Mouse (Mus musculus): ENCODE measurements around the gene Ssr2. TPM values are rescaled to one million over a fixed set of nuclear protein-coding genes. Genes with fewer than 3 reads are reported as not detected.

The Ssr2 gene
- polyA plus RNA-seq, 1 experiment from 2014 or later, result 152 TPM

DNA sequence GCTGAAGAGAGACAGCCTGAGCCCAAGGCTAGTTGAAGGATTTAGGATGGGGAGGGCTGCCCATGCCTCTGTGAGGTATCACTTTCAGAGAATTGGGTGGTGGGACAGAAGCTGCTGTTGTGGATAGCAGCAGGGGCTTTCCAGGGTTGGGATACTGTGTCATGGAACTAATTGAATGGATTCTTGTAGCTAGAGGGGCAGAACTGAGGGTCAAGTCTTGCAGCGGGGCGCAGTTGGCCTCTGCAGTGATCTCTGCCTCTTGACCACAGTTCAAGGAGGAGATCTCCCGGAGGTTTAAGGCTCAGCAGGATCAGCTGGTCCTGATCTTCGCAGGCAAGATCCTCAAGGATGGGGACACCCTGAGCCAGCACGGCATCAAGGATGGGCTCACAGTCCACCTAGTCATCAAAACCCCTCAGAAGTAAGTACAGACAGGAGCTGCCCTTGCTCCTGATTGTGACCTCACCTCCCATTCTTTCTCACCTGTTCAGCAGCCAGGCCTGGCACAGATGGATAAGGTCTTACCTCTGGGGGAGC, 20.5 kb upstream of the Ssr2 start:
- ATAC-seq (ENCODE audit: low FRiP score) (no peak), DNase-seq (ENCODE audit: low spot score) (no peak)
- WGBS, result 79% methylated on average over 5 of the region's 5 CpGs
- Histone ChIP-seq H3K4me1 (replicated peaks; ENCODE audit: control insufficient read depth, insufficient read depth, low read length) (peaks cover 2% of the 10 kb centered on the region; the same call in 1 of the 2 replicates), H3K27me3 (ENCODE audit: control insufficient read depth, insufficient read depth, low read length) (no peaks in the 10 kb centered on the region), H3K36me3 (ENCODE audit: control insufficient read depth, insufficient read depth, low read length) (peaks cover 12% of the 10 kb centered on the region; the same call in 1 of the 2 replicates), H3K27ac (ENCODE audit: low read depth, low read length) (no peak overlapping the region), H3K4me3 (ENCODE audit: low read depth, low read length) (peak overlapping the region; percentile 64; the same call in 1 of the 2 replicates), H3K9ac (ENCODE audit: low read depth, low read length) (no peak overlapping the region), H3K9me3 (ENCODE audit: control insufficient read depth, low read length) (no peaks in the 10 kb centered on the region), H3K4me2 (replicated peaks; ENCODE audit: low read depth, low read length) (0 out of 2 replicates have a peak overlapping the region, but pooled peaks have one; percentile 56)

DNA sequence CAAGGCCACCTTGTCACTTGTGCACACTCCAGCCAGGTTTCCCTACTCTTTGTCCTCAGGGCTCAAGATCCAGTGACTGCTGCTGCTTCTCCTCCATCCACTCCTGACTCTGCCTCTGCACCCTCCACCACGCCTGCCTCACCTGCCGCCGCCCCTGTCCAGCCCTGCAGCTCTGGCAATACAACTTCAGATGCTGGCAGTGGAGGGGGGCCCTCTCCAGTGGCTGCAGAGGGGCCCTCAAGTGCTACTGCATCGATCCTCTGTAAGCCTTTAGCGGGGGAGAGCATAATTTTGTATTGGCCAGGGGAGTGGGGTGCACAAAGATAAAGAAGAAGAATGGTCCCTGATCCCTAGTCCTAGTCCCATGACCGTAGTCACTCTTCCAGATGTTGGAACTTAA, 19.9 kb upstream of the Ssr2 start:
- Histone ChIP-seq H3K9ac (ENCODE audit: low read depth, low read length) (no peak overlapping the region), H3K4me1 (replicated peaks; ENCODE audit: control insufficient read depth, insufficient read depth, low read length) (peaks cover 2% of the 10 kb centered on the region; the same call in 1 of the 2 replicates), H3K9me3 (ENCODE audit: control insufficient read depth, low read length) (no peaks in the 10 kb centered on the region), H3K4me3 (ENCODE audit: low read depth, low read length) (no peak overlapping the region), H3K4me2 (replicated peaks; ENCODE audit: low read depth, low read length) (no peak overlapping the region), H3K27ac (ENCODE audit: low read depth, low read length) (no peak overlapping the region), H3K36me3 (ENCODE audit: control insufficient read depth, insufficient read depth, low read length) (peaks cover 12% of the 10 kb centered on the region; the same call in 1 of the 2 replicates), H3K27me3 (ENCODE audit: control insufficient read depth, insufficient read depth, low read length) (no peaks in the 10 kb centered on the region)
- DNase-seq (ENCODE audit: low spot score), result no peak
- WGBS, result 96% methylated on average over 6 of the region's 6 CpGs
- no peak for ATAC-seq (ENCODE audit: low FRiP score)

DNA sequence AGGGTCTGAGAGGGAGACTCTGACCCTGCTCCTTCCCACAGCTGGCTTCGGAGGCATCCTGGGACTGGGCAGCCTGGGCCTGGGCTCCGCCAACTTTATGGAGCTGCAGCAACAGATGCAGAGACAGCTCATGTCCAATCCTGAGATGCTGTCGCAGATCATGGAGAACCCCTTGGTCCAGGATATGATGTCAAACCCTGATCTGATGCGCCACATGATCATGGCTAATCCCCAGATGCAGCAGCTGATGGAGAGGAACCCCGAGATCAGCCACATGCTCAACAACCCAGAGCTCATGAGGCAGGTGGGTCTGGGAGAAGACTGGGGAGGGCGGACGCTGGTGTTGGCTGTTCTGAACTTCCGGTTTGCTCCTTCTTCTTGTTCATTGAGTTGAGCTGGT, 19.1 kb upstream of the Ssr2 start:
- peaks cover 2% of the 10 kb centered on the region; the same call in 1 of the 2 replicates for H3K4me1 ChIP-seq (replicated peaks; ENCODE audit: control insufficient read depth, insufficient read depth, low read length)
- DNase-seq (ENCODE audit: low spot score) (no peak), ATAC-seq (ENCODE audit: low FRiP score) (no peak)
- WGBS, result 94% methylated on average over 8 of the region's 8 CpGs
- no peak overlapping the region for H3K4me2 ChIP-seq (replicated peaks; ENCODE audit: low read depth, low read length)
- H3K36me3 ChIP-seq (ENCODE audit: control insufficient read depth, insufficient read depth, low read length), result peaks cover 12% of the 10 kb centered on the region; the same call in 1 of the 2 replicates
- no peak overlapping the region for H3K4me3 ChIP-seq (ENCODE audit: low read depth, low read length)
- no peak overlapping the region for H3K27ac ChIP-seq (ENCODE audit: low read depth, low read length)
- H3K9ac ChIP-seq (ENCODE audit: low read depth, low read length), result no peak overlapping the region
- H3K27me3 ChIP-seq (ENCODE audit: control insufficient read depth, insufficient read depth, low read length), result no peaks in the 10 kb centered on the region
- H3K9me3 ChIP-seq (ENCODE audit: control insufficient read depth, low read length), result no peaks in the 10 kb centered on the region

DNA sequence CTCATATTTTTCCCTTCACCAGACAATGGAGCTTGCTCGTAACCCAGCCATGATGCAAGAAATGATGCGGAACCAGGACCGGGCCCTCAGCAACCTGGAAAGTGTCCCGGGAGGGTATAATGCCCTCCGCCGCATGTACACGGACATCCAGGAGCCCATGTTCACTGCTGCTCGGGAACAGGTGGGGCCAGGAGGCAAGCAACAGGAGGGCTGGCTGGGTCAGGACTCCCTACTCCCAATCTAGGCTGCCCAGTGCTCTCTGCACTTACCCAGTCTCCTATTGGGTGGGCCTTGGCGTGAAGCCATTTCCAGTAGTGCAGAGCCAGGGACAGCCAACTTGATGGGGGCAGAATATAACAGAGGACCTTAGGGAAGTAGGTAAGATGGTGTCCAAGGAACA, 16.1 kb upstream of the Ssr2 start:
- no peaks in the 10 kb centered on the region for H3K9me3 ChIP-seq (ENCODE audit: control insufficient read depth, low read length)
- DNase-seq (ENCODE audit: low spot score), result no peak
- ATAC-seq (ENCODE audit: low FRiP score), result no peak
- no peak overlapping the region for H3K9ac ChIP-seq (ENCODE audit: low read depth, low read length)
- no peak overlapping the region for H3K4me3 ChIP-seq (ENCODE audit: low read depth, low read length)
- WGBS, result 95% methylated on average over 9 of the region's 9 CpGs
- no peak overlapping the region for H3K4me2 ChIP-seq (replicated peaks; ENCODE audit: low read depth, low read length)
- peaks cover 2% of the 10 kb centered on the region; the same call in 1 of the 2 replicates for H3K4me1 ChIP-seq (replicated peaks; ENCODE audit: control insufficient read depth, insufficient read depth, low read length)
- H3K36me3 ChIP-seq (ENCODE audit: control insufficient read depth, insufficient read depth, low read length), result peaks cover 18% of the 10 kb centered on the region; the same call in 1 of the 2 replicates
- H3K27me3 ChIP-seq (ENCODE audit: control insufficient read depth, insufficient read depth, low read length), result no peaks in the 10 kb centered on the region
- no peak overlapping the region for H3K27ac ChIP-seq (ENCODE audit: low read depth, low read length)

DNA sequence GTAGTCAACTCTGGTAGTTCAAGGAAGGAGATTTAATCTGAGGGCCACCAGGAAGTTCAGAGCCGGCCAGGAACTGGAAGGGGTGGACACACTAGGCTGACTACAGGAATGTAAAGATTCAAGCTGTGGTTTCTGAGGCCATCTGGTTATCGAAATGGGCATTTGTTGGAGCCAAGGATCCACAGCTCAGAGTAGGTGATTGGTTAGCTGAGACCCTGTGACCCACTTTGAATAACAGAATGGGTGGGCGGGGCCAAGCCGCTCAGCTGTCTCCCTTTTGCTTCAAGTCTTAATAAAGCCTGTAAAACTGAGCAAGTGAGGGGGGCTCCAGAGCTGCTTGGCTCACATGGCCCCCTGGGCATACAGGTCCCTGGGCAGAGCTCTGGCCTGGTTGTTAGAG, 13.7 kb upstream of the Ssr2 start:
- Histone ChIP-seq H3K36me3 (ENCODE audit: control insufficient read depth, insufficient read depth, low read length) (peaks cover 20% of the 10 kb centered on the region), H3K4me3 (ENCODE audit: low read depth, low read length) (no peak overlapping the region), H3K9me3 (ENCODE audit: control insufficient read depth, low read length) (no peaks in the 10 kb centered on the region), H3K27me3 (ENCODE audit: control insufficient read depth, insufficient read depth, low read length) (no peaks in the 10 kb centered on the region), H3K9ac (ENCODE audit: low read depth, low read length) (no peak overlapping the region), H3K4me1 (replicated peaks; ENCODE audit: control insufficient read depth, insufficient read depth, low read length) (no peaks in the 10 kb centered on the region), H3K4me2 (replicated peaks; ENCODE audit: low read depth, low read length) (no peak overlapping the region), H3K27ac (ENCODE audit: low read depth, low read length) (no peak overlapping the region)
- 67% methylated on average over 4 of the region's 4 CpGs for WGBS
- ATAC-seq (ENCODE audit: low FRiP score) (peak; percentile 71), DNase-seq (ENCODE audit: low spot score) (no peak)

DNA sequence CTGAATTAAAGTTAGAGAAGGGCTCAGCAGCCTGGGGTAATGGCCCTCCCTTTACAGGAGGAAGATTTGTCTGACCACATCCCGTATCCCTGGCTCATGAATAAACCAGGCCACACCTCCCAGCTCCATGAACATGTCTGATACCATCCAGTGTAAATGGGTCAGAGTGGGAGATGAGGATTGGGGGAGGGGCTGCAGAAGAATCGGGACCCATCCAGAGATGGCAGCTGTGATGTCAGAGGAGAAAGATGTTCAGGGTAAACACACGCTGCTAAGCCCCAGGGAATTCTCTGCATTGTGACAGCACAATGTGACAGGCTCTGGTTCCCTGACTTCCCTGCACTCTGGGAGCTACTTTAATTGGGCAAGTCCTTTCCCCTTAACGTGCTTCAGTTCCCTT, 12.2 kb upstream of the Ssr2 start:
- 75% methylated on average over 4 of the region's 4 CpGs for WGBS
- peaks cover 28% of the 10 kb centered on the region for H3K36me3 ChIP-seq (ENCODE audit: control insufficient read depth, insufficient read depth, low read length)
- H3K27me3 ChIP-seq (ENCODE audit: control insufficient read depth, insufficient read depth, low read length), result no peaks in the 10 kb centered on the region
- DNase-seq (ENCODE audit: low spot score) (peak; percentile 27), ATAC-seq (ENCODE audit: low FRiP score) (peak; percentile 34; the same call in 1 of the 2 replicates)
- H3K9ac ChIP-seq (ENCODE audit: low read depth, low read length), result no peak overlapping the region
- no peak overlapping the region for H3K27ac ChIP-seq (ENCODE audit: low read depth, low read length)
- no peaks in the 10 kb centered on the region for H3K9me3 ChIP-seq (ENCODE audit: control insufficient read depth, low read length)
- no peak overlapping the region for H3K4me2 ChIP-seq (replicated peaks; ENCODE audit: low read depth, low read length)
- no peaks in the 10 kb centered on the region for H3K4me1 ChIP-seq (replicated peaks; ENCODE audit: control insufficient read depth, insufficient read depth, low read length)
- no peak overlapping the region for H3K4me3 ChIP-seq (ENCODE audit: low read depth, low read length)

DNA sequence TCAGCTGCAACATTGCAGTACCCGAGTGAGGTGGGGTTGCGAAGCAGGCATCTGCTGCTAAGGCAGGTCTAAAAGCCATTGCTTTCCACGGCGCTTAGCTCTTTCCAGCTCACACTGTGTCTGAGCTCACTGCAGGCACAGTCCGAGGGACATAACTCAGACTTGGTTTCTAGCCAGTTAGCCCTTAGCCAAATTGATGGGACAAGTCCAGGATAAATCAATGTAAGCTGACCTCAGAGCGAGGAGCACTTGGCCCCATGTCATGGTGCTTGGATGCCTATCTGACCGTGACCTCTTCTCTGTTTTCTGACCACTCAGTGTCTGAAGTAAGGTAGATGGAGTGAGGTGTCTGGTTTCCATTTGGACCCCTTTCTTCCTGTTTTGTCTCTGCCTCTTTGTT, 11.7 kb upstream of the Ssr2 start:
- H3K36me3 ChIP-seq (ENCODE audit: control insufficient read depth, insufficient read depth, low read length), result peaks cover 30% of the 10 kb centered on the region
- H3K4me3 ChIP-seq (ENCODE audit: low read depth, low read length), result no peak overlapping the region
- no peak for ATAC-seq (ENCODE audit: low FRiP score)
- H3K27me3 ChIP-seq (ENCODE audit: control insufficient read depth, insufficient read depth, low read length), result no peaks in the 10 kb centered on the region
- H3K27ac ChIP-seq (ENCODE audit: low read depth, low read length), result 0 out of 2 replicates have a peak overlapping the region, but pooled peaks have one; percentile 3
- WGBS, result 90% methylated on average over 7 of the region's 7 CpGs
- H3K9me3 ChIP-seq (ENCODE audit: control insufficient read depth, low read length), result no peaks in the 10 kb centered on the region
- no peak overlapping the region for H3K9ac ChIP-seq (ENCODE audit: low read depth, low read length)
- no peak for DNase-seq (ENCODE audit: low spot score)
- no peak overlapping the region for H3K4me2 ChIP-seq (replicated peaks; ENCODE audit: low read depth, low read length)
- no peaks in the 10 kb centered on the region for H3K4me1 ChIP-seq (replicated peaks; ENCODE audit: control insufficient read depth, insufficient read depth, low read length)

DNA sequence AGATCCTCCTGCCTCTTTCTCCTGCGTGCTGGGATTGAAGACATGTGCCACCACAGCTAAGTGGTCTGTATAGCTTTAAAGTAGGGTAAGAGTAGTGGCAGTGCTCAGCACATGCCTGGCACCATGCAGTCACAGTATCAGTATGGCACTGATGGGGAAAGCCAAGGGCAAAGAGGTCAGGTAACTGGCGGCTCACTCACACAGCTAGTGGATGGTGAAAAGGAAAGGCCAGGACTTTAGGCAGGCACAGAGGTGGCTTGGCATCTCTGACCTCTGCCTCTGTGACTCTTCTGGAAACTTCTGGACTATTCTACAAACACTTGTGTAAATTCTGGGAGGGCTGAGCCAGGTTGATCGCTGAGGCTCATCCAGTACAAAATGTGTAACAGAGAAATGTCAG, 9.6 kb upstream of the Ssr2 start:
- Histone ChIP-seq H3K36me3 (ENCODE audit: control insufficient read depth, insufficient read depth, low read length) (peaks cover 30% of the 10 kb centered on the region), H3K9me3 (ENCODE audit: control insufficient read depth, low read length) (no peaks in the 10 kb centered on the region), H3K4me1 (replicated peaks; ENCODE audit: control insufficient read depth, insufficient read depth, low read length) (no peaks in the 10 kb centered on the region), H3K9ac (ENCODE audit: low read depth, low read length) (no peak overlapping the region), H3K4me2 (replicated peaks; ENCODE audit: low read depth, low read length) (no peak overlapping the region), H3K27ac (ENCODE audit: low read depth, low read length) (no peak overlapping the region), H3K4me3 (ENCODE audit: low read depth, low read length) (no peak overlapping the region), H3K27me3 (ENCODE audit: control insufficient read depth, insufficient read depth, low read length) (no peaks in the 10 kb centered on the region)
- DNase-seq (ENCODE audit: low spot score) (no peak), ATAC-seq (ENCODE audit: low FRiP score) (no peak)
- WGBS, result 89% methylated on average over 3 of the region's 3 CpGs

DNA sequence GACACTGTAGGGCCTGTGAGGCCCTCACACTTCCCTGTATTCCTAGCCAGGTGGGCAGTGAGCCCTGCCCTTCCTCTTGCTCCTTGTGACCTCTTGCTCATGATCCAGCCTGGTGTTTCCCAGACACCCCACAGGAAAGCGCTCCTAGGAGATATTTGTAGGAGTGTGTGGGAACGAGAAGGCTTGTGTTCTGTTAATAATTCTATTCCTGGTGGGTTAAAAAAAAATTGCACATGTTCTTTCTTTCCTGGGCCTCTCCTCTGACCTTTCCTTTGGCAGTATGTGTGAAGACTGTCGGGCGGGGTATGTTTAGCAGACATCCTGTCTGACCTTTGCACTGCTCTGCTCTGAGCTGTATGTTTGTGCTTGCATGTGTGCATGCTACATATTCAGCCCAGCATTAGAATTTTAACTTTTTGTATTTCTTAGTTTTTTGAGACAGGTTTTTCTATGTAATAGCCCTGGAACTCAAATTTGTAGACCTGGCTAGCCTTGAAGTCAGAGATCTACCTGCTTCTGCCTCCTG, 9.1 kb upstream of the Ssr2 start:
- Histone ChIP-seq H3K4me1 (replicated peaks; ENCODE audit: control insufficient read depth, insufficient read depth, low read length) (no peaks in the 10 kb centered on the region), H3K36me3 (ENCODE audit: control insufficient read depth, insufficient read depth, low read length) (peaks cover 30% of the 10 kb centered on the region), H3K27ac (ENCODE audit: low read depth, low read length) (no peak overlapping the region), H3K9ac (ENCODE audit: low read depth, low read length) (no peak overlapping the region), H3K4me2 (replicated peaks; ENCODE audit: low read depth, low read length) (no peak overlapping the region), H3K9me3 (ENCODE audit: control insufficient read depth, low read length) (no peaks in the 10 kb centered on the region), H3K27me3 (ENCODE audit: control insufficient read depth, insufficient read depth, low read length) (no peaks in the 10 kb centered on the region), H3K4me3 (ENCODE audit: low read depth, low read length) (no peak overlapping the region)
- no peak for DNase-seq (ENCODE audit: low spot score)
- 89% methylated on average over 4 of the region's 4 CpGs for WGBS
- no peak for ATAC-seq (ENCODE audit: low FRiP score)

Measured in hindbrain, embryonic 11.5 days (tissue).